Mouse (Mus musculus): ENCODE results near the gene Eif1b. TPM values are rescaled to one million over a fixed set of nuclear protein-coding genes. Genes with fewer than 3 reads are reported as not detected.

The Eif1b gene
- polyA plus RNA-seq, 1 experiment from 2014 or later, result 237 TPM

DNA sequence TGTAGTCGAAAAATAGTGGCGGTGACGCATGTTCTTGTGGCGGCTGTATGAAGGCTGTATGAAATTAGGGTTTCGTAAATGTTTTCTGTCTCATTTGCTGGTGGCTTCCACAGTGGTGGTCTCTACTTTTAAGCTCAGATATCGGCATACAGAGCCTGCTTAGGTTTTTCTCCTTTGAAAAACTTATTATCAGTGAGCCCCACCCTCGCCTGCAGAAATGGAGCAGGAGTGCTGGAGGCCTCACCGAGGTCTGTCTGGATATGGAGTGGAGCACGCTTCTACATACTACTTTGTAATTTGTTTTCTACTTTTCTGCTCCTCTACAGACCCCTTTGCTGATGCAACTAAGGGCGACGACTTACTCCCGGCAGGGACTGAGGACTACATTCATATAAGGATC, 1.7 kb downstream of the Eif1b start:
- Histone ChIP-seq H3K27me3 (no peaks in the 10 kb centered on the region), H3K9me3 (no peaks in the 10 kb centered on the region), H3K36me3 (peaks cover 24% of the 10 kb centered on the region), H3K4me3 (peak overlapping the region; percentile 99), H3K4me1 (peaks cover 14% of the 10 kb centered on the region), H3K27ac (peak overlapping the region; percentile 93), H3K9ac (peak overlapping the region; percentile 99), H3K4me2 (replicated peaks) (peak overlapping the region; percentile 94)
- no peak for ATAC-seq (ENCODE audit: insufficient number of reproducible peaks, insufficient read depth, low FRiP score, low TSS enrichment)
- WGBS, result 72% methylated on average over 12 of the region's 12 CpGs

DNA sequence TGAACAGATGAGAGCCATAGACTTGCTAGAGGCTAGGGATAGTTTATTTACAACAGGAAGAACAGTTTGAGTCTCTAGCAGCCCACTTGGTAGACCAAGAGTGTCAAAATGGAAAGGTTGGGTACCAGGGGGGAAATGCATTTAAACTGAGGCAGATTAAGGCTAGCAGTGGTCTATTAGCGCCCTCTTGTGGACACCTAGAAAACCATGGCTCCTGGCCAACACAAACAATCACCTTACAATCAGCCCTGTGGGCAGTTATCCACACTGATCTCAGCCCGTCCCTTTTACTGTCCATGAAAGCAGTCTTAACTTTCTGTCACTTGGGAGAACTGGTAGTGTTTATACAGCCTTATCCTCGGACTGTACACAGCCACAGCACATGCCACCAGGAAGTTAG, 4.7 kb downstream of the Eif1b start:
- no peak for ATAC-seq (ENCODE audit: insufficient number of reproducible peaks, insufficient read depth, low FRiP score, low TSS enrichment)

DNA sequence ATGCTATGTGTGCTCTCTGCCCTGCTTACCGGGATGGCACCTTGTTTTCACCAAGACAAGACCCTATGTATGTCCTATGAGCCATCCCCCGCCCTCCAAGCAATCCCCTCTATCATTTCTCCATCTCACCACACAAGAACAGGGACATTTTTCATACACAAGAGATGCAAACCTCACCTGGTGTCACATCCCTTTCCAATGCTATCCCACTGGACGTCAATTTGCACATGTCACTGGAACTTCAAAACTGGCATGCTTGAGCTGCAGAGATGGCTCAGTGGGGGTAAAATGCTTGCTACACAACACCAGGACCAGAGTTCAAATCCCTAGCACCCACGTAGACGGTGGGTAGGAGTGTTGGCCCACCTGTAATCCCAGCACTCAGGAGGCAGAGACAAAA, 6.0 kb downstream of the Eif1b start:
- peaks cover 14% of the 10 kb centered on the region for H3K4me1 ChIP-seq
- no peaks in the 10 kb centered on the region for H3K27me3 ChIP-seq
- H3K36me3 ChIP-seq, result peaks cover 24% of the 10 kb centered on the region
- H3K9ac ChIP-seq, result no peak overlapping the region
- H3K9me3 ChIP-seq, result no peaks in the 10 kb centered on the region
- H3K4me2 ChIP-seq (replicated peaks), result no peak overlapping the region
- H3K4me3 ChIP-seq, result no peak overlapping the region
- 81% methylated on average over 5 of the region's 5 CpGs for WGBS
- no peak overlapping the region for H3K27ac ChIP-seq
- ATAC-seq (ENCODE audit: insufficient number of reproducible peaks, insufficient read depth, low FRiP score, low TSS enrichment), result no peak

More for the DNA sequence above, 4.7 kb downstream of the Eif1b start:
- Histone ChIP-seq H3K9me3 (no peaks in the 10 kb centered on the region), H3K36me3 (peaks cover 24% of the 10 kb centered on the region), H3K4me2 (replicated peaks) (no peak overlapping the region), H3K4me3 (no peak overlapping the region), H3K9ac (no peak overlapping the region), H3K27me3 (no peaks in the 10 kb centered on the region), H3K4me1 (peaks cover 14% of the 10 kb centered on the region), H3K27ac (0 out of 2 replicates have a peak overlapping the region, but pooled peaks have one; percentile 11)
- 7% methylated on average over 3 of the region's 3 CpGs for WGBS

DNA sequence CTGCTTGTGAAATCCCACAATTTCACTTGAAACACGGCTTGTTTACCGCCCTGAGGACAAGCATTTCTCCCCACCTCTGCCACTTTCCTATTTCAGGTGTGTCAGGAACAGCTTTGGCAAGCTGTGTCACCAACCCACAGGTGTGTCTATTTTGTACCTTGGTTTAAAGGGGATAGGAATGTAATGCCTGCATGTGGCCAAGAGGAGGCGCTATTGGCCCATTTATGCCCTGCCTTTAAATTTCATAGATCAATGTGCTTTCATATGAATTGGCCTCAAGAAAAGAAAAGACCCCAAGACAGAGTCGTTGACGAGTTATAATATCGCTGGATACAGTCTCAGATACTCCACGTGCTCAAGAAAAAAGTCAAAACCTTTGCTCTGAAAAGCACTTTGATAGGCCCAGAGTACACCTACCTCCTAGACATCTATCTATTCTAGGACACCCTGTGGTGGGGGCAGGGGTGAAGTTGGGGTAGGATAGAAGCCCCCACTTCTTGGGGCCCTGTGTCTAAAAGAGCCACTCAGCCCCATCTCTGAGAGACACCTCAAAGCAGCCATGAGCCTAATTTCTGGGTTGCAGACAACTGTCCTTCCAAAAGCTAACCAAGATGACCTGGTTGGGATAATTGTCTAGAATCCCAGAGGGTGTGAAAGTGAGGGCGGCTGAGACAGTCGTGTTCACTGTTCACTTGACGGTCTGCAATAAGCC, 9.3 kb downstream of the Eif1b start:
- Histone ChIP-seq H3K27ac (no peak overlapping the region), H3K9me3 (no peaks in the 10 kb centered on the region), H3K4me2 (replicated peaks) (no peak overlapping the region), H3K36me3 (no peaks in the 10 kb centered on the region; the same call in 1 of the 2 replicates), H3K27me3 (no peaks in the 10 kb centered on the region), H3K4me1 (no peaks in the 10 kb centered on the region), H3K9ac (no peak overlapping the region), H3K4me3 (no peak overlapping the region)
- WGBS, result 39% methylated on average over 10 of the region's 10 CpGs
- no peak for ATAC-seq (ENCODE audit: insufficient number of reproducible peaks, insufficient read depth, low FRiP score, low TSS enrichment)

DNA sequence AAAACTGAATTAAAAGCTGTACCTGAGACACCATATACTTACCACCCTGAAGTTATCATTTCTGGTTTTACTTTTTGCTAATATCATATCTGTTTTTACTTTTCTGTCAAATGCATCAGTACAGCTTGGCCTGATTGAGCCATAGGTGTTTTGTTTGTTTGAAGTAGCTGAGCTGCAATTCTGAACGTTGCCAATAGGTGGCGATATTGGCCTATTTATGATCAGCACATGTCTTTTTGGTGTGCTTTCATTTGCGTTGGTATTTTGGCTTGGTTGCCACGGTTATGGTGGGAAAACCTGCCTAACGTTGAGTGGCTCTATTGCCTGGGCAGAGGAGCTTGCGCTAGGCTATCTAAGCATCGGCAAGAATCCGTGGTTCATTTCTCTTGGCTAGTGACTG, 10.0 kb downstream of the Eif1b start:
- Histone ChIP-seq H3K27ac (no peak overlapping the region), H3K4me2 (replicated peaks) (no peak overlapping the region), H3K4me3 (no peak overlapping the region; the same call in 1 of the 2 replicates), H3K4me1 (no peaks in the 10 kb centered on the region), H3K36me3 (no peaks in the 10 kb centered on the region), H3K9ac (no peak overlapping the region), H3K9me3 (0 out of 2 replicates have a peak, but pooled peaks cover 4% of the 10 kb centered on the region), H3K27me3 (no peaks in the 10 kb centered on the region)
- 7% methylated on average over 8 of the region's 8 CpGs for WGBS
- ATAC-seq (ENCODE audit: insufficient number of reproducible peaks, insufficient read depth, low FRiP score, low TSS enrichment), result no peak

DNA sequence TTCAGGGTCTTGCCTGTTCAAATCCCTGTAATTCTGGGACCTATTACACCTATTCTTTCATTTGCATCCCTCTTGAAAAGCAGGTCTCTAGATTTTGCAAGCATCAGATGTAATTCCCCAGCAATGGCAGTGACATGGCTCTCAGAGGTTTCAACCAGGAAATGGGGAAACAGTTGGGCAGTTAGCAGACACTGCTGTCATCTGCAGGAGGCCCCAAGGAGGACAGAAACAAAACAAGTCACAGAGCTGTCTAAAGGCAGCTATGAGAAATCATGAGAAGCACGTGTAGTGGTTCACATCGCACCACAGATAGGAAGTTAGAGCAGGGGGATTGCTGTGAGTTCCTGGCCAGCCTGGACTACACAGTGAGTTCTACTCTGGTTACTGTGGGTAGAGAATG, 12.4 kb downstream of the Eif1b start:
- WGBS, result 83% methylated on average over 2 of the region's 2 CpGs
- Histone ChIP-seq H3K27me3 (no peaks in the 10 kb centered on the region), H3K9me3 (0 out of 2 replicates have a peak, but pooled peaks cover 4% of the 10 kb centered on the region), H3K4me2 (replicated peaks) (no peak overlapping the region), H3K4me3 (no peak overlapping the region), H3K27ac (no peak overlapping the region), H3K36me3 (no peaks in the 10 kb centered on the region), H3K9ac (no peak overlapping the region), H3K4me1 (no peaks in the 10 kb centered on the region)
- ATAC-seq (ENCODE audit: insufficient number of reproducible peaks, insufficient read depth, low FRiP score, low TSS enrichment), result no peak

DNA sequence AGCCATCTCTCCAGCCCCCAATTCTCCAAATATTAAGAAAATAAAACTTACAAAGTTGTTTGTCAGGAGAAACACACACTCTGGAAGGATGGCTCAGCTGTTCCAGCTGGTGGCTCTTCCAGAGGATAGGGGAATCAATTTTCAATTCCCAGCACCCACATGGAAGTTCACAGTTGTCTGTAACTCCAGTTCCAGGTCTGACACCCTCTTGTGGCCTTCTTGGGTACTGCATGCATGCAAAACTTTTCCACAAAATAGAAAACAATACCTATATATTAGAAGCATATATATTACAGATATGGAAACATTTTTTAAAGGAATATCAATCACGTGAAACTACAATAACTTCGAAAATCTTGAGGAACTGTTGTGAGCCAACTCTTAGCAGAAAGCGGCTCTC, 19.7 kb downstream of the Eif1b start:
- Histone ChIP-seq H3K4me2 (replicated peaks) (no peak overlapping the region), H3K27ac (no peak overlapping the region), H3K4me1 (no peaks in the 10 kb centered on the region), H3K27me3 (no peaks in the 10 kb centered on the region), H3K4me3 (no peak overlapping the region), H3K9ac (no peak overlapping the region), H3K9me3 (0 out of 2 replicates have a peak, but pooled peaks cover 3% of the 10 kb centered on the region), H3K36me3 (no peaks in the 10 kb centered on the region)
- no peak for ATAC-seq (ENCODE audit: insufficient number of reproducible peaks, insufficient read depth, low FRiP score, low TSS enrichment)
- 75% methylated on average over 3 of the region's 3 CpGs for WGBS

DNA sequence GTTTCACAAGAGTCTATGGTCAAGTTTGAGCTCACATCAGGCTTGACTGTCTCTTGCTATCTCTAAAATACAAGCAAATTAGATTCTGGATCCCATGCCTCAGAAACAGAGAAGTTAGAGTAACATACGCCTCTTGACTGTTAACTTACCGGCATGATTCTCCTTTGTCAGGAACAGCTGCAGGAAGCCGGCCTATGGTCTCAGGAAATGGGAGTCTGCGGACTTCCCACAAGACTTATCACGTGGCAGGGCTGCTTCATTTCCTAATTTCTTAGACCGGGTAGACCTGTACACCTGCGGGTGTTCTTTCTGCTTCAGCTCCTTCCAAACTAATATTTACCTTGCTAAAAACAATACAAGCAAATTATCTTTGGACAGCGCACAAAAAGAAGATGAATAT, 24.7 kb downstream of the Eif1b start:
- Histone ChIP-seq H3K4me3 (no peak overlapping the region), H3K27me3 (no peaks in the 10 kb centered on the region), H3K9me3 (no peaks in the 10 kb centered on the region), H3K4me2 (replicated peaks) (no peak overlapping the region), H3K27ac (no peak overlapping the region), H3K9ac (no peak overlapping the region), H3K36me3 (no peaks in the 10 kb centered on the region), H3K4me1 (no peaks in the 10 kb centered on the region)
- no peak for ATAC-seq (ENCODE audit: insufficient number of reproducible peaks, insufficient read depth, low FRiP score, low TSS enrichment)
- WGBS, result 79% methylated on average over 8 of the region's 8 CpGs

DNA sequence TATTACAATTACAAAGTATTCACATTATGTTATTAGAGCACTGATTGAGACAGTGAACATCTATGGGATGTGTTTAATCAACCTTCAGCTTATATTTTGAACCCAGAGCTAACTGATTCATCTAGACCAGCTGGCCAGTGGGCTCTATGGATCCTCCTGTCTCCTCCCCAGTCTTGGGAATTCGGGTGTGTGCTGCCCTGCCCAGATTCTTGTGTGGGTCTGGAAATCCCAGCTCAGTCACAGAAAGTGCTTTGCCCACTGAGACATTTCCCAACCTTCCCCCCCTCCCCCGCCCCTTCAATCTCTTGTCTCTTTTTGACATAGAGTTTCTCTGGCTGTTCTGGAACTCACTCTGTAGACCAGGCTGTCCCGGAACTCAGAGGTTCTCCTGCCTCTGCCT, 26.9 kb downstream of the Eif1b start:
- ATAC-seq (ENCODE audit: insufficient number of reproducible peaks, insufficient read depth, low FRiP score, low TSS enrichment), result no peak
- Histone ChIP-seq H3K4me1 (no peaks in the 10 kb centered on the region), H3K9me3 (no peaks in the 10 kb centered on the region), H3K9ac (no peak overlapping the region), H3K27ac (no peak overlapping the region), H3K4me2 (replicated peaks) (no peak overlapping the region), H3K36me3 (no peaks in the 10 kb centered on the region), H3K27me3 (no peaks in the 10 kb centered on the region), H3K4me3 (no peak overlapping the region)
- WGBS, result 75% methylated on average over 3 of the region's 3 CpGs

DNA sequence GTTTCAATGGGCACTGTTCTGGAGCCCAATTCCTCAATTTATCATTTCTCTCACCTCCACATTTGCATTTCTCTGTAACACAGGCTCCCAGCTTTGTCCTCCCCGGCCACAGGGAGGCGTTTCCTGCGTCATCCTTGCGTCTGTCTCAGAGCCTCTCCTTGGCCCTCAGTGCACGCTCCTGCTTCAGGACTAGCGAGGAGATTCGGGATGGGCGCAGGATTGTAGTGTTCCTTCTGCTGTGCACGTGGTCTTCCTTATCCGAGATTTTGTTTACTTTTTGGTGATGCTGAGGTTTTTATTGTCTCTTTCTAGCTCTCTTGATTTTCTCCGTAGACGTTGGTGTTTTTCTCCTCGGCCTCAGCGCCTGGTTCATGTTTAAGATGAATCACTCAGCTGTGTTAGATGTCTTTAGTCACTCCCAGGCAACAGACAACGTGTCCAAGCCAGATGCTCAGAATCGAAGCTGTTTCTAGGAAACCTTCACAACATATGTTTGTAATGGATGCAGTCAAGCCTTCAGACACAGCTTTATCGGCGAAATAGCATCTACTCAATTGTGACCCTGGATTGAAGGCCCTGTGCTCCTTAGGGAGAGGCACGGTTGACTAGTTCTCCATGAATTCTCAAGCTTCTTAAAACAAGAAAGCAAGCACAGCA, 27.6 kb downstream of the Eif1b start:
- Histone ChIP-seq H3K27ac (no peak overlapping the region), H3K36me3 (no peaks in the 10 kb centered on the region), H3K4me1 (no peaks in the 10 kb centered on the region), H3K27me3 (no peaks in the 10 kb centered on the region), H3K4me3 (no peak overlapping the region), H3K4me2 (replicated peaks) (no peak overlapping the region), H3K9ac (no peak overlapping the region), H3K9me3 (no peaks in the 10 kb centered on the region)
- WGBS, result 54% methylated on average over 19 of the region's 19 CpGs
- ATAC-seq (ENCODE audit: insufficient number of reproducible peaks, insufficient read depth, low FRiP score, low TSS enrichment), result no peak

DNA sequence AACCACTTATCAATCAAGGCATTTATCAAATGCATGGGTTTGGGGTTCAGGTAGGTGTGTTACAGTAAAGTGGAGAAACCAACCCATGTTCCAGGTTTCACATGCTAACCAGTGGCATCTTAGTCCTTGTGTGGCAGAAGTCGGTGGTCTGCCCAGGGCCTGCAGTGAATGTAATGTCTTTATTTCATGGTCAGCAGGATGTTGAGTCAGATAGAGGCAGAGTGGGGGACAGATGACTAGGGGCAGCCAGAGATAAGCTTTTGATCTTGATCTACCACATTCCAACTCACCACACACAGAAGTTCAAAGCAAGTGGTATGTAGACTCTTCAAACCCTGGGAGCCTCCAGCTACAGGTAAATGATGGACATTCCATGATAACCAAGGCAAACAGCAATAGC, 29.1 kb downstream of the Eif1b start:
- Histone ChIP-seq H3K27me3 (no peaks in the 10 kb centered on the region), H3K36me3 (no peaks in the 10 kb centered on the region), H3K9ac (no peak overlapping the region), H3K4me3 (no peak overlapping the region), H3K9me3 (no peaks in the 10 kb centered on the region), H3K27ac (no peak overlapping the region), H3K4me1 (no peaks in the 10 kb centered on the region), H3K4me2 (replicated peaks) (no peak overlapping the region)
- no peak for ATAC-seq (ENCODE audit: insufficient number of reproducible peaks, insufficient read depth, low FRiP score, low TSS enrichment)
- 87% methylated on average over 1 of the region's 1 CpGs for WGBS

DNA sequence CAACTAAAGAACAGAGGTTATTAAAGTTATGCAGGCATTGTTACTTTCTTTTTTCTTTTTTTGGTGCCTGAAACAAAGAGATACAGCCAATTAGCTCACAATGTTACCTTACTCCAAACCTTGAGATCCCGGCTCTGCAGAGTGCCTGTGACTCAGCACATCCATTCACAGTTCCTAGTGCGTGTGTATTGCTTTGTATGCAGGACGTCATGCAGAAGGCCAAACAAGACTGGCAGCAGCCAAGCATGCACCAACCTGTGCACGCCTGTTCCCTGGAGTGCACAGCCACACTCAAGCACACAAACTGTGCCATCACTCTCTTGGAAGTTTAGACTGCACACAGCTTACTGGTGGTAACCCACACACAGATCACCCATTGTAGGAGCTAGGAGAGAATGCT, 35.2 kb downstream of the Eif1b start:
- H3K36me3 ChIP-seq, result no peaks in the 10 kb centered on the region
- no peak overlapping the region for H3K4me3 ChIP-seq
- no peaks in the 10 kb centered on the region for H3K9me3 ChIP-seq
- H3K27ac ChIP-seq, result no peak overlapping the region
- WGBS, result 73% methylated on average over 4 of the region's 4 CpGs
- no peaks in the 10 kb centered on the region for H3K4me1 ChIP-seq
- H3K27me3 ChIP-seq, result no peaks in the 10 kb centered on the region
- no peak for ATAC-seq (ENCODE audit: insufficient number of reproducible peaks, insufficient read depth, low FRiP score, low TSS enrichment)
- H3K9ac ChIP-seq, result no peak overlapping the region
- H3K4me2 ChIP-seq (replicated peaks), result no peak overlapping the region
